Mouse (Mus musculus) ES-E14 (cell line): ENCODE data around the gene Fam189a1. TPM values are rescaled to one million over a fixed set of nuclear protein-coding genes. Genes with fewer than 3 reads are reported as not detected.

Source experiments
- DNase-seq: peaks from one replicate; pipeline ENCODE4 v3.0.0-alpha.2; 2013; ENCODE audit warnings: low read depth, low spot score
- H3K27ac ChIP-seq: 2 replicates; pipeline ENCODE4 v1.5.1; 2012; ENCODE audit warnings: low read depth, mild to moderate bottlenecking, low read length, moderate library complexity, mixed read lengths; ENCODE audit not compliant: poor library complexity, insufficient read depth, severe bottlenecking
- H3K36me3 ChIP-seq: 2 replicates; pipeline ENCODE4 v1.6.1; 2012; ENCODE audit warnings: mild to moderate bottlenecking, low read length, moderate library complexity, mixed read lengths; ENCODE audit not compliant: control insufficient read depth, poor library complexity, insufficient read depth, severe bottlenecking
- H3K4me1 ChIP-seq, 2 experiments: fragments of 150-350 bp in 1 of 2; sonication (generic) in 1 of 2; 2 replicates each; pipeline ENCODE4 v1.6.1; 2012; ENCODE audit warnings: low read length in 2 of 2, mild to moderate bottlenecking in 1 of 2, mixed read lengths in 1 of 2; ENCODE audit not compliant: control insufficient read depth in 2 of 2, insufficient read depth in 2 of 2, poor library complexity in 1 of 2
- H3K4me3 ChIP-seq, 2 experiments: fragments of 150-350 bp in 1 of 2; sonication (generic) in 1 of 2; 2 replicates each; pipeline ENCODE4 v1.5.1; 2012; ENCODE audit warnings: low read length in 2 of 2, low read depth in 1 of 2, mild to moderate bottlenecking in 1 of 2, mixed read lengths in 1 of 2; ENCODE audit not compliant: insufficient read depth in 1 of 2, poor library complexity in 1 of 2, severe bottlenecking in 1 of 2
- H3K9ac ChIP-seq: 2 replicates; pipeline ENCODE4 v1.6.1; 2012; ENCODE audit warnings: low read depth, mild to moderate bottlenecking, low read length, mixed read lengths; ENCODE audit not compliant: poor library complexity, insufficient read depth, severe bottlenecking
- H3K9me3 ChIP-seq: fragments of 150-350 bp; sonication (generic); 2 replicates; pipeline ENCODE4 v1.6.1; 2012; ENCODE audit warnings: low read depth, mild to moderate bottlenecking, low read length; ENCODE audit not compliant: control insufficient read depth, insufficient read depth
- CHD2 ChIP-seq: IDR thresholded peaks from 2 replicates; pipeline ENCODE4 v1.6.1; 2014; ENCODE audit warnings: mild to moderate bottlenecking, low read depth, low read length, inconsistent platforms
- HCFC1 ChIP-seq: IDR thresholded peaks from 2 replicates; pipeline ENCODE4 v1.6.1; 2012; ENCODE audit warnings: low read length, inconsistent platforms, borderline replicate concordance; ENCODE audit not compliant: insufficient read depth
- MAFK ChIP-seq: IDR thresholded peaks from 2 replicates; pipeline ENCODE4 v1.6.1; 2014; ENCODE audit warnings: mild to moderate bottlenecking, low read depth, low read length, inconsistent platforms; ENCODE audit not compliant: insufficient read depth
- ZC3H11A ChIP-seq: IDR thresholded peaks from 2 replicates; pipeline ENCODE4 v1.6.1; 2012; ENCODE audit warnings: low read depth, mild to moderate bottlenecking, inconsistent platforms, low read length, borderline replicate concordance
- ZNF384 ChIP-seq: IDR thresholded peaks from 2 replicates; pipeline ENCODE4 v1.6.1; 2012; ENCODE audit warnings: low read depth, low read length, inconsistent platforms
- in situ Hi-C, 2 experiments: fragments of 600-800 bp; cut with MboI; formaldehyde crosslinking; loops; one replicate each; pipeline ENCODE4 v1.15.1; 2025; ENCODE audit warnings: low sequenced_read_pairs in 2 of 2, inconsistent platforms in 1 of 2; ENCODE audit not compliant: unreplicated experiment in 2 of 2
- total RNA-seq: library from RNA; depleted of rRNA; stranded (reverse); fragments of 300-350 nt; gene quantifications from 2 replicates; pipeline ENCODE4 v1.2.3, GENCODE M21; 2012

Fam189a1 gene
- total RNA-seq, 1 experiment: 0.67 TPM

GRCm38 (mm10) chr7:64949465-64949864, 206.9 kb downstream of the Fam189a1 start:
- no peak overlapping the region for H3K9ac ChIP-seq
- H3K4me3 ChIP-seq: no peak overlapping the region
- TF ChIP-seq ZC3H11A (no peak), CHD2 (no peak), ZNF384 (no peak), MAFK (no peak), HCFC1 (no peak)
- H3K9me3 ChIP-seq: no peaks in the 10 kb centered on the region
- in situ Hi-C loops: no loop called here
- H3K36me3 ChIP-seq: no peaks in the 10 kb centered on the region
- peaks cover 0 to 7% of the 10 kb centered on the region in 2 experiments; a peak in 2 of 4 replicates for H3K4me1 ChIP-seq
- DNase-seq: no peak
- no peak overlapping the region for H3K27ac ChIP-seq

GRCm38 (mm10) chr7:64944686-64945085, 211.7 kb downstream of the Fam189a1 start:
- H3K9ac ChIP-seq: no peak overlapping the region
- in situ Hi-C loops: no loop called here
- H3K4me3 ChIP-seq: no peak overlapping the region
- no peaks in the 10 kb centered on the region for H3K4me1 ChIP-seq
- DNase-seq: no peak
- TF ChIP-seq CHD2 (no peak), ZNF384 (no peak)
- H3K36me3 ChIP-seq: no peaks in the 10 kb centered on the region
- no peaks in the 10 kb centered on the region for H3K9me3 ChIP-seq
- H3K27ac ChIP-seq: no peak overlapping the region

- in situ Hi-C loops: no loop called here
- H3K9me3 ChIP-seq: no peaks in the 10 kb centered on the region
- H3K9ac ChIP-seq: no peak overlapping the region
- H3K4me3 ChIP-seq: no peak overlapping the region
- no peaks in the 10 kb centered on the region for H3K4me1 ChIP-seq
- H3K36me3 ChIP-seq: no peaks in the 10 kb centered on the region
- DNase-seq: no peak
- TF ChIP-seq CHD2: no peak
- no peak for TF ChIP-seq ZC3H11A
- no peak for TF ChIP-seq HCFC1
- no peak for TF ChIP-seq ZNF384
- no peak for TF ChIP-seq MAFK
- H3K27ac ChIP-seq: no peak overlapping the region
Measured at GRCm38 (mm10) chr7:64944175-64944574, 212.2 kb downstream of the Fam189a1 start.

- no peak overlapping the region for H3K4me3 ChIP-seq
- no peaks in the 10 kb centered on the region for H3K4me1 ChIP-seq
- H3K36me3 ChIP-seq: no peaks in the 10 kb centered on the region
- H3K9ac ChIP-seq: no peak overlapping the region
- H3K9me3 ChIP-seq: no peaks in the 10 kb centered on the region
- in situ Hi-C loops: no loop called here
- no peak for DNase-seq
- no peak overlapping the region for H3K27ac ChIP-seq
- TF ChIP-seq MAFK (no peak), ZC3H11A (no peak), CHD2 (no peak), HCFC1 (no peak), ZNF384 (no peak)
Measured at GRCm38 (mm10) chr7:64936927-64937326, 219.4 kb downstream of the Fam189a1 start.

DNA sequence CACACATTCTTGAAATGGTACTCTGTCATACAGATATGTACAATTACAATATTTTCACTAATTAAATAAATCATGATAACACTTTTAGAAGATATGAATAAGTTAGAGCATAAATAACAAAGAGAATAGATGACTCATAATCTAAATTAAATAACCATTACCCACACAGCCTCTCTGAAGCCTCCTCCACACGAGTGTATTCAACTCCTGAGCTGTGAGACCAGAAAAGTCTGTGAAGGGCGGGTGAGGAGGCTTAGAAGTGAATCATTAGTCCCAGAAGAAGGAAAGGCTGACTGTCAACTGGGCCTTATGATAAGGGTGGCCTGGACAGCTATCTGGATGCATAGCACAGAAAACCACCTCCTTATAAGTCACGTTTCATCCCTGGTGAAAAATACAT, 222.3 kb downstream of the Fam189a1 start:
- Histone ChIP-seq H3K4me3 (no peak overlapping the region), H3K27ac (no peak overlapping the region), H3K9ac (no peak overlapping the region), H3K4me1 (no peaks in the 10 kb centered on the region), H3K9me3 (no peaks in the 10 kb centered on the region), H3K36me3 (no peaks in the 10 kb centered on the region)
- DNase-seq: no peak
- in situ Hi-C loops: no loop called here
- TF ChIP-seq ZNF384 (no peak), HCFC1 (no peak), CHD2 (no peak), MAFK (no peak), ZC3H11A (no peak)
